Mouse (Mus musculus) liver, embryonic 14.5 days (tissue): Measurements from ENCODE around the gene Tmem151b.

Experiments used
- CTCF ChIP-seq: IDR thresholded peaks from 2 replicates; pipeline ENCODE4 v1.5.1; 2016; ENCODE audit warnings: antibody characterized with exemption, low read depth, control low read depth
- EP300 ChIP-seq: IDR thresholded peaks from 2 replicates; pipeline ENCODE4 v1.6.1; 2016; ENCODE audit warnings: antibody characterized with exemption, low read depth

GRCm38 (mm10) chr17:45592606-45593431, 43.3 kb upstream of the Tmem151b start:
- TF ChIP-seq CTCF (no peak), EP300 (no peak)
